Mouse (Mus musculus) retina, postnatal 7 days (tissue): ENCODE data around the gene Ddx43.

Source experiments
- DNase-seq: peaks from one replicate; pipeline ENCODE4 v3.0.0-alpha.2; 2012; ENCODE audit warnings: low read depth, low spot score

Ddx43 gene

GRCm38 (mm10) chr9:78442579-78443392 is 47.2 kb downstream of the Ddx43 start, which contains the start of gene Cgas:
Gene Cgas, minus strand, starts transcription at chr9:78443237.
- DNase-seq, result no peak

GRCm38 (mm10) chr9:78447606-78447972 is 52.0 kb downstream of the Ddx43 start:
- DNase-seq, result no peak

GRCm38 (mm10) chr9:78447973-78448873 is 52.6 kb downstream of the Ddx43 start, which contains the start of the genes Mto1 and Gm17324:
Gene Mto1, plus strand, starts transcription at chr9:78448208.
Gene Gm17324, minus strand, starts transcription at chr9:78448786.
- peak; percentile 91 for DNase-seq

- no peak for DNase-seq
Observed at GRCm38 (mm10) chr9:78450404-78450803, 54.8 kb downstream of the Ddx43 start.

- no peak for DNase-seq
Observed at GRCm38 (mm10) chr9:78451382-78451781, 55.8 kb downstream of the Ddx43 start.

- DNase-seq, result no peak
Observed at GRCm38 (mm10) chr9:78457026-78457425, 61.4 kb downstream of the Ddx43 start.

GRCm38 (mm10) chr9:78463337-78463736 is 67.8 kb downstream of the Ddx43 start:
- DNase-seq, result no peak

GRCm38 (mm10) chr9:78465725-78466124 is 70.1 kb downstream of the Ddx43 start:
- DNase-seq, result no peak
